Mouse (Mus musculus) stomach, postnatal 0 days (tissue): ENCODE measurements at regions not wholly inside any gene's neighbourhood (a gene's known extent, or its start where the extent isn't known, plus 50 kb on each side); places are given as distances from the start of the nearest gene placed in this dataset.

Source experiments
- CTCF ChIP-seq: IDR thresholded peaks from 2 replicates; pipeline ENCODE4 v1.5.1; 2016; ENCODE audit warnings: antibody characterized with exemption, low read depth, mild to moderate bottlenecking, moderate library complexity
- EP300 ChIP-seq: optimal IDR thresholded peaks from 2 replicates; pipeline ENCODE3; 2016; ENCODE audit warnings: antibody characterized with exemption

- TF ChIP-seq CTCF (no peak), EP300 (no peak)
Measured at GRCm38 (mm10) chr5:118390691-118391373, 145.8 kb downstream of the 2410131K14Rik start.
